Mouse (Mus musculus) midbrain, embryonic 12.5 days (tissue): ENCODE data around the gene Zbtb25. TPM values are rescaled to one million over a fixed set of nuclear protein-coding genes. Genes with fewer than 3 reads are reported as not detected.
A peak's percentile ranks its signal among the peaks of the same experiment; 100 is the strongest.

Experiments used
- ATAC-seq: fragments of 200-750 bp; cut with Nextera tagmentation; 2 replicates; pipeline ENCODE4 v1.8.0; 2017; ENCODE audit warnings: low read depth, moderate TSS enrichment, moderate library complexity; ENCODE audit not compliant: low FRiP score
- H3K27ac ChIP-seq: fragments of 300-500 bp; sonication (generic); replicated peaks from 2 replicates; pipeline ENCODE4 v1.5.1; 2016; ENCODE audit warnings: mild to moderate bottlenecking
- H3K27me3 ChIP-seq: fragments of 300-500 bp; sonication (generic); 2 replicates; pipeline ENCODE4 v1.6.1; 2016; ENCODE audit warnings: mild to moderate bottlenecking
- H3K36me3 ChIP-seq: fragments of 300-500 bp; sonication (generic); 2 replicates; pipeline ENCODE4 v1.6.1; 2016
- H3K4me1 ChIP-seq: fragments of 300-500 bp; sonication (generic); 2 replicates; pipeline ENCODE4 v1.6.1; 2016
- H3K4me2 ChIP-seq: fragments of 300-500 bp; sonication (generic); replicated peaks from 2 replicates; pipeline ENCODE4 v1.6.1; 2016; ENCODE audit warnings: mild to moderate bottlenecking, moderate library complexity
- H3K4me3 ChIP-seq: fragments of 300-500 bp; sonication (generic); 2 replicates; pipeline ENCODE4 v1.5.1; 2016; ENCODE audit warnings: mild to moderate bottlenecking
- H3K9ac ChIP-seq: fragments of 300-500 bp; sonication (generic); replicated peaks from 2 replicates; pipeline ENCODE4 v1.6.1; 2016; ENCODE audit warnings: mild to moderate bottlenecking, moderate library complexity
- H3K9me3 ChIP-seq: fragments of 300-500 bp; sonication (generic); 2 replicates; pipeline ENCODE4 v1.6.1; 2016; ENCODE audit warnings: mild to moderate bottlenecking
- WGBS: fragments of 180-500 bp; shearing (Covaris S2); methylation state at CpG from one replicate; pipeline ENCODE4 v1.1.7; 2016; 5-methylcytosine and 5-hydroxymethylcytosine counted together
- polyA plus RNA-seq: library from polyadenylated mRNA; unstranded; fragments of >200 nt; fragmentation: Nextera tagmentation; extraction: Ambion mirVana; gene quantifications from 2 replicates; pipeline ENCODE4 v1.2.1, GENCODE M21; 2016

Zbtb25 gene
- polyA plus RNA-seq, 1 experiment from 2014 or later, result 20.2 TPM

DNA sequence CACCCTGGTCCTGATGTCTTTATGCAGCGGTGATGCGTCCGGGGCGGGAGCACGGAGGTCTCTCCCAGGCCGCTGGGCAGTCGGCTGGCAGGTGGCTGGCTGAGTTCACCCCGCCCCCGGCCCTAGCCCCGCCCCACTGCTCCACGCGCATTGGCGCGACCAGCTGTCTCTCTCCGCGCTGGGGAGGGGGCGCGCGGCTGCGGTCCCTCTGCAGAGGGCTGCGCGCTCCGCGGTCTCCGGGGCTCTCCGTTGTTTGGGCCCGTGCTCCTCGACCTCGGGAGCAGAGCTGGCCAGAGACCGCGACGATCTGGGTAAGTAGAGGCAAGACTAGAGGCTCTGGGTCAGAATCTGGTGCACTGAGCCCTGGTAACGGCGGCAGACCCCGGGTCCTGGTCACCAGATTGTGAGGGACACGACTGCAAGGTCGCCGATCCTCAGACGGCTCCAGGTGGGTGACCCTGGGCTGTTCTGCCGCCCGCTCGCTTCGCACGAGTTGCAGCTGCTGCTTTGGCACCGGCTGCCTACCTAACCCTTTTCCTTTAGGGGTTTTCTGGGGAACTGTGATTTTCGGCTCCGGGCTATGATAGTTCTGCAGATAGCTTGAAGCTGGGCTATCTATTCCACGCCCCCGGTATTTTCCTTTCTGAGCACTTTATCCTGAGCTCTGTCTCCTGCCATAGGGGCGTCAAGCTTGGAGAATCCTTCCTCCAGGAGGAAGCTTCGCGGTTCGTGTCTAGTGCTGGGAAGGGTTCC is 44.5 kb downstream of the Zbtb25 start, which contains the start of gene Akap5:
Gene Akap5, plus strand, starts transcription at position 213 of the 753 bp plus-strand sequence.
- Histone ChIP-seq H3K4me1 (0 out of 2 replicates have a peak, but pooled peaks cover 6% of the 10 kb centered on the region), H3K27me3 (no peaks in the 10 kb centered on the region), H3K9ac (peak within 1 kb of the TSS; percentile 61), H3K4me3 (peak within 1 kb of the TSS; percentile 57), H3K9me3 (no peaks in the 10 kb centered on the region), H3K4me2 (peak within 1 kb of the TSS; percentile 76), H3K36me3 (peaks cover 13% of the 10 kb centered on the region; the same call in 1 of the 2 replicates), H3K27ac (0 out of 2 replicates have a peak within 1 kb of the TSS, but pooled peaks have one; percentile 16)
- WGBS, result 2% methylated on average over 53 of the region's 53 CpGs
- peak; percentile 99 for ATAC-seq

GRCm38 (mm10) chr12:76318282-76319212 is 50.9 kb downstream of the Zbtb25 start:
- WGBS, result 74% methylated on average over 9 of the region's 9 CpGs
- Histone ChIP-seq H3K27ac (no peak overlapping the region), H3K9ac (no peak overlapping the region), H3K4me2 (no peak overlapping the region), H3K27me3 (no peaks in the 10 kb centered on the region), H3K4me1 (no peaks in the 10 kb centered on the region), H3K4me3 (no peak overlapping the region), H3K9me3 (no peaks in the 10 kb centered on the region), H3K36me3 (peaks cover 17% of the 10 kb centered on the region; the same call in 1 of the 2 replicates)
- no peak for ATAC-seq

GRCm38 (mm10) chr12:76311951-76312350 is 57.5 kb downstream of the Zbtb25 start:
- Histone ChIP-seq H3K36me3 (peaks cover 27% of the 10 kb centered on the region; the same call in 1 of the 2 replicates), H3K9ac (no peak overlapping the region), H3K4me2 (no peak overlapping the region), H3K4me3 (no peak overlapping the region), H3K27me3 (no peaks in the 10 kb centered on the region), H3K9me3 (no peaks in the 10 kb centered on the region), H3K4me1 (peaks cover 6% of the 10 kb centered on the region), H3K27ac (no peak overlapping the region)
- no peak for ATAC-seq
- 94% methylated on average over 8 of the region's 8 CpGs for WGBS

DNA sequence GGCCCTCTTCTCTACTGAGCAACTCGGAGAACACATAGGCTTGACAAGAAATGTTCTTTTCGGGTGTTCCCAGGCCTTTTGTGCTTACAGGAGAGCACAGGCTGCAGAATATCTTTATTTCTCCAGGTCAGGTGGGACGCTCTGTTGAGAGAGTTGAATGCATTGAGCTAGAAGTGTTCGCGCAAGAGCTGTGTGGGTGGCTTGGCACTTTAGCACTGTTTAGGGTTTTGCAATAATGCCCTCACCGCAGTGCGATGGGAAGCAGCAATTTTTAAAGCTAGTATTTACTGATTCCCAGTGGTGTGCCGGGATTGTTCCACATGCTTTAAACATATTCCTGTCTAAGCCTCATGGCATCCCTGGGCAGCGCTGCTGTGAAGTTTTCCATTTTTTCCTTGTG is 58.2 kb downstream of the Zbtb25 start:
- Histone ChIP-seq H3K4me2 (no peak overlapping the region), H3K27me3 (no peaks in the 10 kb centered on the region), H3K36me3 (peaks cover 27% of the 10 kb centered on the region; the same call in 1 of the 2 replicates), H3K9me3 (no peaks in the 10 kb centered on the region), H3K4me1 (peaks cover 9% of the 10 kb centered on the region), H3K9ac (no peak overlapping the region), H3K27ac (no peak overlapping the region), H3K4me3 (no peak overlapping the region)
- WGBS, result 92% methylated on average over 9 of the region's 9 CpGs
- no peak for ATAC-seq

DNA sequence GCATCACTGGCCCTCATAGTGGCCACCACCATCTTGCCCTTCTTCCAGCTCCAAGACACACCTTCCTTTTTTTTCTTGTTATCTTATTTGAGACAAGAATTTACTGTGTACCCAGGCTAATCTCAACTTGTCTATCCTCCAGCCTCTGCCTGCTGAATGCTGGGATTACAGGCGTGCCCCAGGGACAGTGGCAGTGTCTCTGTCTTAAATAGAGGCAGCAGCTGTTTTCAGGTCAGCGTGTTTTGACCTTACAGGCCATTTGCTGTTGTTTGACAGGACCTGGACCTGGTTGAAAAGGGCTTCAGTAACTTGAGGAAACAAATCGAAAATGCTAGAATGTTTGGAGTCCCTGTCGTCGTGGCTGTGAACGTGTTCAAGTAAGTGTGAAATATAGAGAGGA is 58.8 kb downstream of the Zbtb25 start:
- Histone ChIP-seq H3K4me2 (no peak overlapping the region), H3K4me1 (peaks cover 9% of the 10 kb centered on the region), H3K9ac (no peak overlapping the region), H3K9me3 (no peaks in the 10 kb centered on the region), H3K36me3 (peaks cover 26% of the 10 kb centered on the region; the same call in 1 of the 2 replicates), H3K4me3 (no peak overlapping the region), H3K27me3 (no peaks in the 10 kb centered on the region), H3K27ac (no peak overlapping the region)
- 76% methylated on average over 6 of the region's 6 CpGs for WGBS
- no peak for ATAC-seq

GRCm38 (mm10) chr12:76310007-76310406 is 59.4 kb downstream of the Zbtb25 start:
- WGBS, result 89% methylated on average over 6 of the region's 6 CpGs
- ATAC-seq, result no peak
- H3K9ac ChIP-seq, result no peak overlapping the region

DNA sequence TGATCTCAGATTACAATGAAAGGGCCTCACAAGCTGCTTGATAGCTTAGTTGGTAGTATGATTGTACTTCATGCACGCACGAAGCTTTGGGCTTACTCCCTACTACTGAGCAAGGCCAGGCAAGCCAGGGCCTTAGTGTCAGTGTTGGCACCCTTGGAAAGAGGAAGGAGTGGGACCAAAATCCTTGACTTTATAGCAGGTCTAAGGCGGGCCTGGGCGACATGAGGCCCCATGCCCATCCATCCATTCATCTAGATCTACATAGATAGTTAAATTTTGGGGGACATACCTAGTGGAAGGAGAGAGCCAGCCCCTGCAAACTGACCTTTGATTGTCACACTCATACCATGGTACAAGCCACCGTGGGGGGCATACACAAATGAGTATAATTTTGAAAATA is 61.0 kb downstream of the Zbtb25 start:
- no peak overlapping the region for H3K9ac ChIP-seq
- peaks cover 21% of the 10 kb centered on the region for H3K36me3 ChIP-seq
- H3K4me3 ChIP-seq, result no peak overlapping the region
- peak overlapping the region; percentile 42; the same call in 1 of the 2 replicates for H3K27ac ChIP-seq
- 85% methylated on average over 5 of the region's 5 CpGs for WGBS
- peaks cover 9% of the 10 kb centered on the region for H3K4me1 ChIP-seq
- H3K9me3 ChIP-seq, result no peaks in the 10 kb centered on the region
- ATAC-seq, result no peak
- H3K27me3 ChIP-seq, result no peaks in the 10 kb centered on the region
- H3K4me2 ChIP-seq, result no peak overlapping the region

More at GRCm38 (mm10) chr12:76310007-76310406, 59.4 kb downstream of the Zbtb25 start:
- Histone ChIP-seq H3K4me3 (no peak overlapping the region), H3K27me3 (no peaks in the 10 kb centered on the region), H3K9me3 (no peaks in the 10 kb centered on the region), H3K4me1 (peaks cover 9% of the 10 kb centered on the region), H3K27ac (no peak overlapping the region), H3K36me3 (peaks cover 20% of the 10 kb centered on the region; the same call in 1 of the 2 replicates), H3K4me2 (no peak overlapping the region)

- no peak overlapping the region for H3K4me2 ChIP-seq
- no peak overlapping the region for H3K4me3 ChIP-seq
- no peak overlapping the region for H3K9ac ChIP-seq
- H3K4me1 ChIP-seq, result peaks cover 9% of the 10 kb centered on the region
- no peaks in the 10 kb centered on the region for H3K9me3 ChIP-seq
- peak overlapping the region; percentile 42; the same call in 1 of the 2 replicates for H3K27ac ChIP-seq
- peaks cover 25% of the 10 kb centered on the region for H3K36me3 ChIP-seq
- WGBS, result 53% methylated on average over 9 of the region's 9 CpGs
- no peaks in the 10 kb centered on the region for H3K27me3 ChIP-seq
- ATAC-seq, result no peak
These were observed 61.4 kb downstream of the Zbtb25 start for GRCm38 (mm10) chr12:76307964-76308363.

DNA sequence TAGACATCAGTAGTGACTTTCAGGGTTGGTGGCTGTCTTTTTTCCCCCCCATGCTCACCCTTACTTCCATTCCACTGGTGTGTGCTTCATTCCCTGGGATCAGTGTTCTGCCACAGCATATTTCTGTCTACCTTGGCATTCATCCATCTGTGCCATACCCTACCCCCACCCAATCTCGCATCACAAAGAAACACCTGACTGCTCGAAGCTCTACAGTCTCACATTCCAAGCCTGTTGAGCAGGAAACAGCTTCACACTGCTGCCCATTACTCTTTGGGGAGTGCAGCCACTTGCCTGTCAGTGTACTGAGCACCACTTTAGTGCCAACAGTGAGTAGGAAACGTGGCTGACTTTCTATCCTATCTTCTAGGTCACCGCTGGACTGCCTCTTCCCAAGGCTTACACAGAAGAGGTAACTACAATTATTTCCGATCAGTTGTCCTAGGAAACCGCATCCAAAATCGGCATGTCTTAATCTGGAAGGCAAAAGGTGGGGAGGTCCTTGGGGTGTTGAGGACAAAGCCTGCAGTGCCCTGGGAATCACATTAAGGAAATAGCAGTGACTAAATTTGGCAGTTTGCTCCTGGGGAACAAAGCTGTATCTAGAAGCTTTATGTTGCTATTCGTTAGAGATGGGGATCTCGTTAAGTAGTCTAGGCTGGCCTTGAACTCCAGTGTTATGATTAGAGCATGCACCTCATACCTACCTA is 62.4 kb downstream of the Zbtb25 start:
- ATAC-seq, result no peak
- Histone ChIP-seq H3K9me3 (no peaks in the 10 kb centered on the region), H3K27ac (no peak overlapping the region), H3K4me3 (no peak overlapping the region), H3K27me3 (no peaks in the 10 kb centered on the region), H3K36me3 (peaks cover 20% of the 10 kb centered on the region), H3K4me1 (peaks cover 9% of the 10 kb centered on the region), H3K9ac (no peak overlapping the region), H3K4me2 (no peak overlapping the region)
- WGBS, result 80% methylated on average over 9 of the region's 9 CpGs

DNA sequence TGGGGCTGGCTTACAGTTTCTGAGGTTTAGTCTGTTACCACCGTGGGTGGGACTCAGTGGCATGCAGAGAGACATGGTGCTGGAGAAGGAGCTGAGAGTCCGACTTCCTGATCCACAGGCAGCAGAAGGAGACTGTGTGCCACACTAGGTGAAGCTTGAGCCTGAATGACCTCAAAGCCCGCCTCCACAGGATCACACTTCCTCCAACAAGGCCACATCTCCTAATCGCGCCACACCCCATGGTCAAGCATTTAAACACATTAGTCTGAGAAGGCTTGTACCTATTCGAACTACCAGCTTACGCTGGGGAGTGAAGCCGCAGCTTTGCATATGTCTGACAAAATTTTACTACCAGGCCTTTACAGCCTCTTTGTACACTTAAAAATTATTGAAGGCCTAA is 64.3 kb downstream of the Zbtb25 start:
- no peak overlapping the region for H3K27ac ChIP-seq
- H3K9ac ChIP-seq, result no peak overlapping the region
- H3K4me3 ChIP-seq, result no peak overlapping the region
- 92% methylated on average over 8 of the region's 8 CpGs for WGBS
- peaks cover 25% of the 10 kb centered on the region for H3K36me3 ChIP-seq
- H3K27me3 ChIP-seq, result no peaks in the 10 kb centered on the region
- ATAC-seq, result no peak
- H3K9me3 ChIP-seq, result no peaks in the 10 kb centered on the region
- H3K4me2 ChIP-seq, result no peak overlapping the region
- peaks cover 9% of the 10 kb centered on the region for H3K4me1 ChIP-seq

DNA sequence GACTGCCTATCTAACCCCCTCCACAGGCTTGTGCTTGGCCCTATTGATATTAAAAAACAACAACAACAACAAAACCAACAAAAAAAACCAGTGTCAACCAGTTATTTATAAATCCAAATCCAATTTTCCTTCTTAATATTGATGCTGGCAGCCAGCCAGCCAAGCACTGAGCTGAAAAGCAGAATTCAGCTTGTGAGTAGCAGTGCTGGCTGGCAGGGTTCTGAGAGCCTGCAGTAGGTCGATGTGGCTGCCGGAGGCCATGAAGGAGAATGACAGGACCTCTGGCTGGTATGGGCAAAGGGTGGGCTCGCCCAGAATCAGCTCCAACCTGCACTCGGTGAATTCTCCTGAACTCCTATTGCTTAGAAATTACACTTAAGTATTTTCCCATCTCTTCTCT is 65.2 kb downstream of the Zbtb25 start:
- no peaks in the 10 kb centered on the region for H3K9me3 ChIP-seq
- no peak overlapping the region for H3K27ac ChIP-seq
- no peak overlapping the region for H3K4me2 ChIP-seq
- no peak overlapping the region for H3K4me3 ChIP-seq
- 75% methylated on average over 4 of the region's 4 CpGs for WGBS
- ATAC-seq, result no peak
- H3K27me3 ChIP-seq, result no peaks in the 10 kb centered on the region
- peaks cover 9% of the 10 kb centered on the region for H3K4me1 ChIP-seq
- H3K9ac ChIP-seq, result no peak overlapping the region
- peaks cover 28% of the 10 kb centered on the region for H3K36me3 ChIP-seq
